Mouse (Mus musculus) left cerebral cortex, adult 2 months (tissue): Measurements from ENCODE around the gene Slco4a1. TPM values are rescaled to one million over a fixed set of nuclear protein-coding genes. Genes with fewer than 3 reads are reported as not detected.

Experiments used
- DNase-seq, 2 experiments: peaks; one replicate each; pipeline ENCODE4 v3.0.0; 2021 to 2022; ENCODE audit warnings: low spot score in 2 of 2, mixed read lengths in 1 of 2; ENCODE audit errors: extremely low spot score in 1 of 2
- H3K27ac ChIP-seq: fragments of 200-600 bp; 2 replicates; pipeline ENCODE4 v1.8.1; 2022
- H3K4me3 ChIP-seq: fragments of 200-600 bp; 2 replicates; pipeline ENCODE4 v1.8.1; 2022
- CTCF ChIP-seq: fragments of 200-600 bp; IDR thresholded peaks from 2 replicates; pipeline ENCODE4 v1.8.1; 2022; ENCODE audit warnings: antibody characterized with exemption, mild to moderate bottlenecking, moderate library complexity
- intact Hi-C: fragments of 180-260 bp; cut with DNase I; formaldehyde crosslinking; loops from one replicate; pipeline ENCODE4 v1.15.1; 2025
- total RNA-seq, 2 experiments: library from RNA; stranded (reverse); gene quantifications; 2 replicates each; pipeline ENCODE4 v1.2.3; 2021

The Slco4a1 gene
- total RNA-seq, 2 experiments from 2014 or later = 2.6 to 3.1 TPM

- no peak for DNase-seq
- H3K4me3 ChIP-seq = no peak overlapping the region
- intact Hi-C loops = no loop called here
- H3K27ac ChIP-seq = no peak overlapping the region
- no peak for TF ChIP-seq CTCF
These were observed 28.8 kb downstream of the Slco4a1 start for GRCm38 (mm10) chr2:180484882-180485281.

GRCm38 (mm10) chr2:180485306-180485705 is 29.3 kb downstream of the Slco4a1 start:
- intact Hi-C loops = no loop called here

GRCm38 (mm10) chr2:180488210-180488751 is 32.2 kb downstream of the Slco4a1 start:
- TF ChIP-seq CTCF = no peak
- H3K4me3 ChIP-seq = no peak overlapping the region
- H3K27ac ChIP-seq = no peak overlapping the region
- intact Hi-C loops = no loop called here
- no peak for DNase-seq

More at GRCm38 (mm10) chr2:180485306-180485705, 29.3 kb downstream of the Slco4a1 start:
- TF ChIP-seq CTCF = no peak
- Histone ChIP-seq H3K4me3 (no peak overlapping the region), H3K27ac (no peak overlapping the region)
- no peak for DNase-seq

- intact Hi-C loops = no loop called here
- no peak for TF ChIP-seq CTCF
- no peak overlapping the region for H3K4me3 ChIP-seq
- H3K27ac ChIP-seq = no peak overlapping the region
- DNase-seq = no peak
These were observed 39.9 kb downstream of the Slco4a1 start for GRCm38 (mm10) chr2:180495906-180496305.

- DNase-seq = peak; percentile 62 to 72
- intact Hi-C loops = no loop called here
These were observed 43.7 kb downstream of the Slco4a1 start, which contains the start of gene Ntsr1 for GRCm38 (mm10) chr2:180499741-180500140. TSS of gene Ntsr1 (plus strand) at chr2:180499976.

GRCm38 (mm10) chr2:180500726-180501125 is 44.7 kb downstream of the Slco4a1 start:
- Histone ChIP-seq H3K4me3 (peak overlapping the region; percentile 46), H3K27ac (no peak overlapping the region)
- no peak for TF ChIP-seq CTCF
- intact Hi-C loops = no loop called here
- DNase-seq = no peak

More at GRCm38 (mm10) chr2:180499741-180500140, 43.7 kb downstream of the Slco4a1 start, which contains the start of gene Ntsr1:
- H3K4me3 ChIP-seq = peak within 1 kb of the TSS; percentile 46
- H3K27ac ChIP-seq = peak within 1 kb of the TSS; percentile 16; the same call in 1 of the 2 replicates
- TF ChIP-seq CTCF = no peak

- no peak overlapping the region for H3K27ac ChIP-seq
- intact Hi-C loops = no loop called here
- no peak for DNase-seq
- TF ChIP-seq CTCF = no peak
- H3K4me3 ChIP-seq = 0 out of 2 replicates have a peak overlapping the region, but pooled peaks have one; percentile 9
These were observed 45.3 kb downstream of the Slco4a1 start for GRCm38 (mm10) chr2:180501217-180501967.

GRCm38 (mm10) chr2:180506281-180506680 is 50.2 kb downstream of the Slco4a1 start:
- no peak for TF ChIP-seq CTCF
- H3K27ac ChIP-seq = no peak overlapping the region
- no peak overlapping the region for H3K4me3 ChIP-seq
- no peak for DNase-seq
- intact Hi-C loops = no loop called here

- DNase-seq = no peak
- Histone ChIP-seq H3K27ac (no peak overlapping the region), H3K4me3 (no peak overlapping the region)
- intact Hi-C loops = no loop called here
- TF ChIP-seq CTCF = no peak
These were observed 52.5 kb downstream of the Slco4a1 start for GRCm38 (mm10) chr2:180508455-180509115.

GRCm38 (mm10) chr2:180510867-180511266 is 54.8 kb downstream of the Slco4a1 start:
- no peak for DNase-seq
- Histone ChIP-seq H3K27ac (no peak overlapping the region), H3K4me3 (no peak overlapping the region)
- no peak for TF ChIP-seq CTCF
- intact Hi-C loops = no loop called here

GRCm38 (mm10) chr2:180511875-180512661 is 56.0 kb downstream of the Slco4a1 start:
- no peak overlapping the region for H3K27ac ChIP-seq
- intact Hi-C loops = no loop called here
- TF ChIP-seq CTCF = no peak

More at GRCm38 (mm10) chr2:180511875-180512661, 56.0 kb downstream of the Slco4a1 start:
- H3K4me3 ChIP-seq = no peak overlapping the region
- DNase-seq = no peak
